Comparison of ENCODE assay signal across 8 mouse cellular contexts in genomic region chr13:101914691-101915541, GRCm38 (mm10).
DNase-seq lines count a peak whose midpoint lies in the region.

No protein-coding gene starts in this region.

- DNase-seq in gastrocnemius, adult 18-20 months (ENCODE audit: low spot score), result peak; percentile 28
- no peak for DNase-seq in gastrocnemius, adult 8-10 months (ENCODE audit: low spot score in 2 of 2)
- peak; percentile 40 for DNase-seq in urinary bladder, postnatal 14 days (ENCODE audit: low spot score)
- no peak for DNase-seq in urinary bladder, postnatal 10 days (ENCODE audit: low spot score)
- peak; percentile 43 to 59 for DNase-seq in left cerebral cortex, adult 18-20 months (ENCODE audit: low spot score in 2 of 2)
- DNase-seq in right cerebral cortex, postnatal 36 days (ENCODE audit: low spot score in 2 of 2), result peak; percentile 26 to 53
- no peak for DNase-seq in Muller cell, postnatal 12 days (ENCODE audit: inconsistent ontology term)
- no peak for DNase-seq in cerebellum, adult 11 months

Comparison
In these comparisons a context has a peak if more than half of its experiments do, and no peak if none do; other contexts are left out.
1. DNase-seq: peak in gastrocnemius, adult 18-20 months (single experiment), urinary bladder, postnatal 14 days (single experiment), left cerebral cortex, adult 18-20 months (2 of 2) and right cerebral cortex, postnatal 36 days (2 of 2); none in gastrocnemius, adult 8-10 months (0 of 2), urinary bladder, postnatal 10 days (single experiment), Muller cell, postnatal 12 days (single experiment) and cerebellum, adult 11 months (single experiment).